Mouse (Mus musculus) midbrain, postnatal 0 days (tissue): ENCODE measurements at regions not wholly inside any gene's neighbourhood (a gene's known extent, or its start where the extent isn't known, plus 50 kb on each side); places are given as distances from the start of the nearest gene placed in this dataset.
A peak's percentile ranks its signal among the peaks of the same experiment; 100 is the strongest.

Experiments
- ATAC-seq: fragments of 200-750 bp; cut with Nextera tagmentation; 2 replicates; pipeline ENCODE4 v1.8.0; 2017; ENCODE audit warnings: moderate number of reproducible peaks, mild to moderate bottlenecking, moderate TSS enrichment, moderate library complexity; ENCODE audit not compliant: low FRiP score
- DNase-seq: peaks from one replicate; pipeline ENCODE4 v3.0.0-alpha.2; 2015; ENCODE audit warnings: low spot score
- H3K27ac ChIP-seq: fragments of 300-500 bp; sonication (generic); 2 replicates; pipeline ENCODE4 v1.5.1; 2014; ENCODE audit warnings: low read depth, mild to moderate bottlenecking, low read length, mixed read lengths
- H3K27me3 ChIP-seq: fragments of 300-500 bp; sonication (generic); 2 replicates; pipeline ENCODE4 v1.6.1; 2014; ENCODE audit warnings: low read length, control low read depth, mixed read lengths; ENCODE audit not compliant: insufficient read depth
- H3K36me3 ChIP-seq: fragments of 300-500 bp; sonication (generic); 2 replicates; pipeline ENCODE4 v1.6.1; 2014; ENCODE audit warnings: low read length, control low read depth, mixed read lengths; ENCODE audit not compliant: insufficient read depth
- H3K4me1 ChIP-seq: fragments of 300-500 bp; sonication (generic); 2 replicates; pipeline ENCODE4 v1.6.1; 2014; ENCODE audit warnings: mild to moderate bottlenecking, control low read depth, antibody characterized with exemption, low read length, mixed read lengths; ENCODE audit not compliant: insufficient read depth
- H3K4me2 ChIP-seq: fragments of 300-500 bp; sonication (generic); 2 replicates; pipeline ENCODE4 v1.6.1; 2014; ENCODE audit warnings: low read depth, mild to moderate bottlenecking, low read length, mixed read lengths; ENCODE audit not compliant: poor library complexity, severe bottlenecking
- H3K4me3 ChIP-seq: fragments of 300-500 bp; sonication (generic); 2 replicates; pipeline ENCODE4 v1.5.1; 2014; ENCODE audit warnings: low read depth, mild to moderate bottlenecking, low read length, moderate library complexity
- H3K9ac ChIP-seq: fragments of 300-500 bp; sonication (generic); replicated peaks from 2 replicates; pipeline ENCODE4 v1.6.1; 2014; ENCODE audit warnings: mild to moderate bottlenecking, low read length, moderate library complexity, mixed read lengths; ENCODE audit not compliant: poor library complexity, severe bottlenecking
- H3K9me3 ChIP-seq: fragments of 300-500 bp; sonication (generic); 2 replicates; pipeline ENCODE4 v1.6.1; 2016; ENCODE audit warnings: low read length, control low read depth
- CTCF ChIP-seq: IDR thresholded peaks from 2 replicates; pipeline ENCODE4 v1.5.1; 2016; ENCODE audit warnings: antibody characterized with exemption, mild to moderate bottlenecking
- WGBS: fragments of 180-500 bp; shearing (Covaris S2); extraction: QIAGEN DNeasy Blood & Tissue Kit; methylation state at CpG from one replicate; pipeline ENCODE4 v1.1.7; 2014; 5-methylcytosine and 5-hydroxymethylcytosine counted together

- Histone ChIP-seq H3K27me3 (no peaks in the 10 kb centered on the region), H3K4me2 (no peak overlapping the region), H3K9me3 (no peaks in the 10 kb centered on the region), H3K4me3 (no peak overlapping the region), H3K27ac (no peak overlapping the region), H3K9ac (no peak overlapping the region), H3K4me1 (no peaks in the 10 kb centered on the region), H3K36me3 (no peaks in the 10 kb centered on the region)
- ATAC-seq (no peak), DNase-seq (no peak)
- TF ChIP-seq CTCF, result no peak
- WGBS, result 94% methylated on average over 2 of the region's 2 CpGs
Observed at GRCm38 (mm10) chr13:40453360-40453759, 92.1 kb upstream of the Ofcc1 start.

- 86% methylated on average over 8 of the region's 8 CpGs for WGBS
- no peaks in the 10 kb centered on the region; the same call in 1 of the 2 replicates for H3K27me3 ChIP-seq
- H3K4me2 ChIP-seq, result no peak overlapping the region
- no peak overlapping the region for H3K4me3 ChIP-seq
- H3K36me3 ChIP-seq, result no peaks in the 10 kb centered on the region
- H3K4me1 ChIP-seq, result no peaks in the 10 kb centered on the region
- no peaks in the 10 kb centered on the region for H3K9me3 ChIP-seq
- no peak for TF ChIP-seq CTCF
- DNase-seq (peak; percentile 40), ATAC-seq (no peak)
- H3K9ac ChIP-seq, result no peak overlapping the region
- H3K27ac ChIP-seq, result no peak overlapping the region
Observed at GRCm38 (mm10) chr13:40429831-40430230, 68.6 kb upstream of the Ofcc1 start.

GRCm38 (mm10) chr13:40423051-40423450 lies 61.8 kb upstream of the Ofcc1 start:
- 33% methylated on average over 3 of the region's 3 CpGs for WGBS
- Histone ChIP-seq H3K36me3 (no peaks in the 10 kb centered on the region), H3K4me3 (no peak overlapping the region), H3K9me3 (no peaks in the 10 kb centered on the region), H3K27me3 (no peaks in the 10 kb centered on the region), H3K9ac (no peak overlapping the region), H3K4me2 (no peak overlapping the region), H3K27ac (no peak overlapping the region), H3K4me1 (no peaks in the 10 kb centered on the region)
- DNase-seq (no peak), ATAC-seq (no peak)
- TF ChIP-seq CTCF, result no peak

GRCm38 (mm10) chr13:40417856-40418255 lies 56.6 kb upstream of the Ofcc1 start:
- 92% methylated on average over 3 of the region's 3 CpGs for WGBS
- Histone ChIP-seq H3K27ac (no peak overlapping the region), H3K36me3 (no peaks in the 10 kb centered on the region), H3K9me3 (no peaks in the 10 kb centered on the region), H3K9ac (no peak overlapping the region), H3K4me1 (no peaks in the 10 kb centered on the region), H3K4me3 (no peak overlapping the region), H3K27me3 (no peaks in the 10 kb centered on the region), H3K4me2 (no peak overlapping the region)
- DNase-seq (no peak), ATAC-seq (no peak)
- TF ChIP-seq CTCF, result no peak

DNA sequence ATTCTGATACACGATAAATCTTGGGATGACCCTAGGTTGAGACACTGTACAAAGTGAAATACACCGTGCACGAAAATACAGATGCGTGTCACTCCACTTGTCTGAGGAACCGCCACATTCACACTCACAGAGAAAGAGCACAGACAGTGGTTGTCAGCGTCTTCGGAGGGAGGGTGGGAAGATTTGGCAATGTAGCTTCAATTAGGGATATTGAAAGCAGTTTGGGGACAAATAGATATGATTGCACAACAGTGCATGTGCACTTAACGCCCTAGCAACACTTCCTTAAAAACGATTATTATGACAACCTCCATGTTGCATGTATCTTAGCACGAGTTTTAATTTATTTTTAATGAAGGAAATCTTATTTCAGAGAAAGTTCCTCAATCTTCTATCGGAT lies 51.8 kb upstream of the Ofcc1 start:
- Histone ChIP-seq H3K4me3 (no peak overlapping the region), H3K9me3 (no peaks in the 10 kb centered on the region), H3K4me1 (no peaks in the 10 kb centered on the region), H3K4me2 (no peak overlapping the region), H3K27ac (no peak overlapping the region), H3K9ac (no peak overlapping the region), H3K27me3 (no peaks in the 10 kb centered on the region), H3K36me3 (no peaks in the 10 kb centered on the region)
- DNase-seq (no peak), ATAC-seq (no peak)
- WGBS, result 95% methylated on average over 11 of the region's 11 CpGs
- TF ChIP-seq CTCF, result no peak
